Mouse (Mus musculus) small intestine, adult 2 months (tissue): ENCODE measurements around the gene Fen1. TPM values are rescaled to one million over a fixed set of nuclear protein-coding genes. Genes with fewer than 3 reads are reported as not detected.
"Not testable (repeated sequence)": the region's sequence is repeated elsewhere in the genome, so short reads cannot be mapped to it uniquely, and the experiment has no call there.

ENCODE experiments used
- H3K27ac ChIP-seq: fragments of 200-500 bp; 2 replicates; pipeline ENCODE4 v1.5.1; 2012; ENCODE audit warnings: low read depth, low read length, control low read depth, inconsistent platforms; ENCODE audit not compliant: insufficient read depth
- H3K27me3 ChIP-seq: fragments of 200-500 bp; 2 replicates; pipeline ENCODE4 v1.6.1; 2012; ENCODE audit warnings: mild to moderate bottlenecking, moderate library complexity, low read length, inconsistent platforms; ENCODE audit not compliant: control insufficient read depth, insufficient read depth
- H3K36me3 ChIP-seq: fragments of 200-500 bp; 2 replicates; pipeline ENCODE4 v1.6.1; 2012; ENCODE audit warnings: mild to moderate bottlenecking, low read length, control low read depth, inconsistent platforms; ENCODE audit not compliant: control insufficient read depth, insufficient read depth
- H3K4me1 ChIP-seq: fragments of 200-500 bp; 2 replicates; pipeline ENCODE4 v1.6.1; 2012; ENCODE audit warnings: low read length, inconsistent platforms, mixed read lengths; ENCODE audit not compliant: control insufficient read depth, insufficient read depth, insufficient read length
- H3K4me3 ChIP-seq: fragments of 200-500 bp; 2 replicates; pipeline ENCODE4 v1.5.1; 2012; ENCODE audit warnings: low read depth, mild to moderate bottlenecking, control low read depth, inconsistent platforms, low read length, moderate library complexity
- CTCF ChIP-seq: fragments of 200-500 bp; IDR thresholded peaks from 2 replicates; pipeline ENCODE4 v1.5.1; 2012; ENCODE audit warnings: low read depth, mild to moderate bottlenecking, control low read depth, inconsistent platforms, low read length, moderate library complexity, mixed read lengths; ENCODE audit not compliant: insufficient replicate concordance, insufficient read length; ENCODE audit errors: extremely low read depth
- POLR2A ChIP-seq: fragments of 200-500 bp; IDR thresholded peaks from 2 replicates; pipeline ENCODE4 v1.6.1; 2012; ENCODE audit warnings: low read depth, mild to moderate bottlenecking, control low read depth, inconsistent platforms, low read length, moderate library complexity
- WGBS: fragments of 180-500 bp; shearing (Covaris S2); methylation state at CpG from one replicate; pipeline ENCODE4 v1.1.7; 2018; 5-methylcytosine and 5-hydroxymethylcytosine counted together
- polyA plus RNA-seq: library from polyadenylated mRNA; depleted of rRNA; stranded (reverse); fragments of >200 nt; gene quantifications from 2 replicates; pipeline ENCODE4 v1.2.3, GENCODE M21; 2012

Gene Fen1
- polyA plus RNA-seq, 1 experiment: 13.1 TPM

- 28% methylated on average over 7 of the region's 7 CpGs for whole genome bisulfite sequencing
- peak overlapping the region; percentile 25; the same call in 1 of the 2 replicates for H3K27ac ChIP-seq
- no peak overlapping the region for H3K4me3 ChIP-seq
- TF ChIP-seq CTCF: no peak
- TF ChIP-seq POLR2A: no peak
- H3K27me3 ChIP-seq: no peaks in the 10 kb centered on the region
- peaks cover 8% of the 10 kb centered on the region; the same call in 1 of the 2 replicates for H3K4me1 ChIP-seq
- H3K36me3 ChIP-seq: no peaks in the 10 kb centered on the region
These were observed 32.6 kb downstream of the Fen1 start for GRCm38 (mm10) chr19:10171359-10171758.

- H3K4me3 ChIP-seq: no peak overlapping the region
These were observed 33.5 kb downstream of the Fen1 start for GRCm38 (mm10) chr19:10170466-10170865.

GRCm38 (mm10) chr19:10169692-10170330, 34.2 kb downstream of the Fen1 start:
- not testable (repeated sequence) for H3K4me1 ChIP-seq, H3K27me3 ChIP-seq, H3K36me3 ChIP-seq, H3K4me3 ChIP-seq, H3K27ac ChIP-seq
- WGBS: 78% methylated on average over 3 of the region's 3 CpGs

More at GRCm38 (mm10) chr19:10170466-10170865, 33.5 kb downstream of the Fen1 start:
- H3K36me3 ChIP-seq: no peaks in the 10 kb centered on the region
- TF ChIP-seq CTCF (no peak), POLR2A (no peak)
- H3K4me1 ChIP-seq: peaks cover 8% of the 10 kb centered on the region; the same call in 1 of the 2 replicates
- 31% methylated on average over 1 of the region's 1 CpGs for WGBS
- H3K27me3 ChIP-seq: no peaks in the 10 kb centered on the region
- H3K27ac ChIP-seq: no peak overlapping the region

- no peak overlapping the region for H3K4me3 ChIP-seq
- TF ChIP-seq POLR2A (no peak), CTCF (no peak)
- no peak overlapping the region for H3K27ac ChIP-seq
- no peaks in the 10 kb centered on the region for H3K36me3 ChIP-seq
- H3K27me3 ChIP-seq: no peaks in the 10 kb centered on the region
- peaks cover 8% of the 10 kb centered on the region; the same call in 1 of the 2 replicates for H3K4me1 ChIP-seq
These were observed 34.8 kb downstream of the Fen1 start for GRCm38 (mm10) chr19:10169179-10169578.

- 49% methylated on average over 3 of the region's 3 CpGs for WGBS
- Histone ChIP-seq H3K36me3 (no peaks in the 10 kb centered on the region), H3K27ac (no peak overlapping the region), H3K27me3 (no peaks in the 10 kb centered on the region), H3K4me3 (no peak overlapping the region), H3K4me1 (peaks cover 8% of the 10 kb centered on the region; the same call in 1 of the 2 replicates)
- TF ChIP-seq CTCF (no peak), POLR2A (no peak)
These were observed 35.5 kb downstream of the Fen1 start for GRCm38 (mm10) chr19:10168441-10168840.

GRCm38 (mm10) chr19:10167951-10168350, 36.0 kb downstream of the Fen1 start:
- TF ChIP-seq POLR2A (no peak), CTCF (no peak)
- Histone ChIP-seq H3K4me1 (peaks cover 6% of the 10 kb centered on the region; the same call in 1 of the 2 replicates), H3K27me3 (no peaks in the 10 kb centered on the region), H3K27ac (no peak overlapping the region), H3K36me3 (no peaks in the 10 kb centered on the region), H3K4me3 (no peak overlapping the region)
- 79% methylated on average over 1 of the region's 1 CpGs for WGBS

GRCm38 (mm10) chr19:10167112-10167511, 36.9 kb downstream of the Fen1 start:
- Histone ChIP-seq H3K4me3 (no peak overlapping the region), H3K4me1 (peaks cover 5% of the 10 kb centered on the region; the same call in 1 of the 2 replicates), H3K36me3 (no peaks in the 10 kb centered on the region), H3K27me3 (no peaks in the 10 kb centered on the region), H3K27ac (no peak overlapping the region)
- WGBS: 55% methylated on average over 4 of the region's 4 CpGs
- TF ChIP-seq POLR2A: no peak
- TF ChIP-seq CTCF: no peak

- H3K36me3 ChIP-seq, H3K27ac ChIP-seq, H3K4me3 ChIP-seq, H3K4me1 ChIP-seq, H3K27me3 ChIP-seq: not testable (repeated sequence)
- WGBS: 65% methylated on average over 4 of the region's 4 CpGs
These were observed 38.0 kb downstream of the Fen1 start for GRCm38 (mm10) chr19:10165928-10166327.
